Mouse (Mus musculus) MEL (cell line): ENCODE data around the gene Pphln1.

Experiments used
- CTCF ChIP-seq, 3 experiments: IDR thresholded peaks in 2 of 3; conservative IDR thresholded peaks in 1 of 3; 2 replicates each; pipeline ENCODE4 v1.5.1; 2011 to 2012; ENCODE audit warnings: low read length in 3 of 3, low read depth in 2 of 3, mild to moderate bottlenecking in 2 of 3, improper control_type of control experiment in 1 of 3, inconsistent platforms in 1 of 3, mixed read lengths in 1 of 3, moderate library complexity in 1 of 3; ENCODE audit not compliant: control insufficient read depth in 1 of 3, insufficient read depth in 1 of 3, poor library complexity in 1 of 3, severe bottlenecking in 1 of 3
- KAT2A ChIP-seq: conservative IDR thresholded peaks from 2 replicates; pipeline ENCODE4 v1.6.1; 2012; ENCODE audit warnings: low read depth, low read length, improper control_type of control experiment, inconsistent platforms
- POLR2A ChIP-seq, 2 experiments: IDR thresholded peaks; 2 replicates each; pipeline ENCODE4 v1.6.1; 2011 to 2012; ENCODE audit warnings: low read length in 2 of 2, mild to moderate bottlenecking in 2 of 2, control low read depth in 1 of 2, improper control_type of control experiment in 1 of 2, low read depth in 1 of 2, moderate library complexity in 1 of 2; ENCODE audit not compliant: control insufficient read depth in 1 of 2, insufficient read depth in 1 of 2, poor library complexity in 1 of 2

DNA sequence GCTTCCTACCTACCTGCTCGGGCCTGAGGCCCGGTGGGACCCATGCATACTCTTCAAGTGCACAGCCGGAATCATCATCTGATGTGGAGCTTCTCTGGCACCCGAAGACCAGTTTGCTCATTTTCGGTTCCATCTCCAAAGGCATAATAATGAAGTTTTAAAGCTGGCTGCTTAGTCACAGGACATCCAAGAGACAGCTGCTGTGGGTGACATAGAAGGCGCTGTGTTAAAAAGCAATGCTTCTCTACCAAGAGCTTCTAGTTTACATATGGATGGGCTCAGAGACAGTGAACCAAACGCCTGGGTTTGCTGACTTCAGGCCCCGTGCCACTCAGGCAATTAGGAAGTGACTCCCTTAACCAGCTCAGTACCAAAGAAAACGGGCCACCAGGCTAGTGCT is 114.3 kb downstream of the Pphln1 start:
- no peak for TF ChIP-seq POLR2A (IDR thresholded peaks at IDR 0.05; ENCODE audit: control insufficient read depth in 1 of 2, insufficient read depth in 1 of 2, low read depth in 1 of 2, low read length in 2 of 2, poor library complexity in 1 of 2)
- no peak for TF ChIP-seq CTCF (IDR thresholded peaks at IDR 0.05 in 2 of 3, conservative IDR thresholded peaks at IDR 0.05 in 1 of 3; ENCODE audit: control insufficient read depth in 1 of 3, insufficient read depth in 1 of 3, low read depth in 2 of 3, low read length in 3 of 3, poor library complexity in 1 of 3, severe bottlenecking in 1 of 3)
- no peak for TF ChIP-seq KAT2A
